Mouse (Mus musculus): ENCODE measurements at regions not wholly inside any gene's neighbourhood (a gene's known extent, or its start where the extent isn't known, plus 50 kb on each side); places are given as distances from the start of the nearest gene placed in this dataset.
A peak's percentile ranks its signal among the peaks of the same experiment; 100 is the strongest.

- no peak for DNase-seq (ENCODE audit: inconsistent ontology term)
Measured at GRCm38 (mm10) chr5:106320039-106320438, 137.9 kb downstream of the Barhl2 start.

GRCm38 (mm10) chr5:106318246-106318645 is 139.7 kb downstream of the Barhl2 start:
- no peak for DNase-seq (ENCODE audit: inconsistent ontology term)

- no peak for DNase-seq (ENCODE audit: inconsistent ontology term)
Measured at GRCm38 (mm10) chr5:106313874-106314273, 144.1 kb downstream of the Barhl2 start.

- DNase-seq (ENCODE audit: inconsistent ontology term), result no peak
Measured at GRCm38 (mm10) chr5:106301372-106301771, 156.6 kb downstream of the Barhl2 start.

GRCm38 (mm10) chr5:106296721-106297120 is 161.2 kb downstream of the Barhl2 start:
- DNase-seq (ENCODE audit: inconsistent ontology term), result no peak

GRCm38 (mm10) chr5:106295993-106296392 is 162.0 kb downstream of the Barhl2 start:
- DNase-seq (ENCODE audit: inconsistent ontology term), result no peak

- DNase-seq (ENCODE audit: inconsistent ontology term), result peak; percentile 9
Measured at GRCm38 (mm10) chr5:106295538-106295937, 162.4 kb downstream of the Barhl2 start.

- DNase-seq (ENCODE audit: inconsistent ontology term), result peak; percentile 39
Measured at GRCm38 (mm10) chr5:106292387-106293229, 165.4 kb downstream of the Barhl2 start.

- no peak for DNase-seq (ENCODE audit: inconsistent ontology term)
Measured at GRCm38 (mm10) chr5:106285152-106285551, 172.8 kb downstream of the Barhl2 start.

GRCm38 (mm10) chr5:106284731-106285130 is 173.2 kb downstream of the Barhl2 start:
- no peak for DNase-seq (ENCODE audit: inconsistent ontology term)

- DNase-seq (ENCODE audit: inconsistent ontology term), result no peak
Measured at GRCm38 (mm10) chr5:106282646-106283045, 175.3 kb downstream of the Barhl2 start.

GRCm38 (mm10) chr5:106277786-106278185 is 180.2 kb downstream of the Barhl2 start:
- DNase-seq (ENCODE audit: inconsistent ontology term), result no peak

GRCm38 (mm10) chr5:106277231-106277630 is 180.7 kb downstream of the Barhl2 start:
- DNase-seq (ENCODE audit: inconsistent ontology term), result no peak

- peak; percentile 40 for DNase-seq (ENCODE audit: inconsistent ontology term)
Measured at GRCm38 (mm10) chr5:106276186-106276585, 181.8 kb downstream of the Barhl2 start.

- DNase-seq (ENCODE audit: inconsistent ontology term), result no peak
Measured at GRCm38 (mm10) chr5:106274617-106275016, 183.3 kb downstream of the Barhl2 start.

- no peak for DNase-seq (ENCODE audit: inconsistent ontology term)
Measured at GRCm38 (mm10) chr5:106264536-106264935, 193.4 kb downstream of the Barhl2 start.

GRCm38 (mm10) chr5:106257179-106257578 is 200.8 kb downstream of the Barhl2 start:
- DNase-seq (ENCODE audit: inconsistent ontology term), result peak; percentile 9

GRCm38 (mm10) chr5:106229154-106229553 is 228.8 kb downstream of the Barhl2 start:
- no peak for DNase-seq (ENCODE audit: inconsistent ontology term)

GRCm38 (mm10) chr5:106224141-106224540 is 233.8 kb downstream of the Barhl2 start:
- DNase-seq (ENCODE audit: inconsistent ontology term), result peak; percentile 6

- no peak for DNase-seq (ENCODE audit: inconsistent ontology term)
Measured at GRCm38 (mm10) chr5:106209543-106209942, 248.4 kb downstream of the Barhl2 start.

- DNase-seq (ENCODE audit: inconsistent ontology term), result no peak
Measured at GRCm38 (mm10) chr5:106207706-106208105, 250.3 kb downstream of the Barhl2 start.

- peak; percentile 37 for DNase-seq (ENCODE audit: inconsistent ontology term)
Measured at GRCm38 (mm10) chr5:106205724-106206123, 252.2 kb downstream of the Barhl2 start.

GRCm38 (mm10) chr5:106200631-106201030 is 257.3 kb downstream of the Barhl2 start:
- no peak for DNase-seq (ENCODE audit: inconsistent ontology term)

GRCm38 (mm10) chr5:106199061-106199460 is 258.9 kb downstream of the Barhl2 start:
- no peak for DNase-seq (ENCODE audit: inconsistent ontology term)

Measured in Muller cell, postnatal 12 days (primary cell).